Mouse (Mus musculus) brain, embryonic 14.5 days (tissue): Measurements from ENCODE around the gene Zp1. TPM values are rescaled to one million over a fixed set of nuclear protein-coding genes. Genes with fewer than 3 reads are reported as not detected.
A peak's percentile ranks its signal among the peaks of the same experiment; 100 is the strongest.

Source experiments
- DNase-seq: peaks from one replicate; pipeline ENCODE4 v3.0.0-alpha.2; 2011; ENCODE audit warnings: low read depth
- CTCF ChIP-seq: fragments of 200-500 bp; IDR thresholded peaks from 2 replicates; pipeline ENCODE4 v1.5.1; 2012; ENCODE audit warnings: inconsistent platforms, mild to moderate bottlenecking, moderate library complexity, borderline replicate concordance; ENCODE audit not compliant: insufficient read depth, insufficient read length; ENCODE audit errors: extremely low read depth
- POLR2A ChIP-seq: fragments of 200-500 bp; IDR thresholded peaks from 2 replicates; pipeline ENCODE4 v1.6.1; 2012; ENCODE audit warnings: mild to moderate bottlenecking, inconsistent platforms, borderline replicate concordance; ENCODE audit not compliant: poor library complexity, insufficient read depth, insufficient read length, severe bottlenecking; ENCODE audit errors: extremely low read depth
- polyA plus RNA-seq: library from polyadenylated mRNA; depleted of rRNA; stranded (reverse); fragments of >200 nt; gene quantifications from 2 replicates; pipeline ENCODE4 v1.2.3, GENCODE M21; 2012

Zp1 gene
- polyA plus RNA-seq, 1 experiment: 0.16 TPM

DNA sequence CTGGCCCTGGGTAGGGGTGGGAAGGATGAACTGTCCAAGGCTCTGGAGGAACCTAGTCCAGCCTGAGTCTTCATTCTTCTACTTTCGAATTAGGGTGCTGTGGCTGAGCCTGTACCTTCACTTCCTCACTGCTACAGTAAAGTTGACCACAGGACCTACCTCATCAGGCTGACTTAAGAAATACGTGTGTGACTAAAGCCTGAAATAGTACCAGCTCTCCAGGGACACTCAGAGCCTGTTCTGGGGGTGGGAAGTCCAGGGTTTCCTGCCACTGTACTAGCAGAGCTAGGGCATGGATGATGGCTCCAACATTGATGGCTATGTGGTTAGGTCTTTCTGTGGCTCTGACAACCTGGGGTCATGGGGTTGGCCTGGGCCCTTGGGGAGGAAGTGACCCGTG lies 23.5 kb upstream of the Zp1 start:
- TF ChIP-seq POLR2A (no peak), CTCF (no peak)
- no peak for DNase-seq

DNA sequence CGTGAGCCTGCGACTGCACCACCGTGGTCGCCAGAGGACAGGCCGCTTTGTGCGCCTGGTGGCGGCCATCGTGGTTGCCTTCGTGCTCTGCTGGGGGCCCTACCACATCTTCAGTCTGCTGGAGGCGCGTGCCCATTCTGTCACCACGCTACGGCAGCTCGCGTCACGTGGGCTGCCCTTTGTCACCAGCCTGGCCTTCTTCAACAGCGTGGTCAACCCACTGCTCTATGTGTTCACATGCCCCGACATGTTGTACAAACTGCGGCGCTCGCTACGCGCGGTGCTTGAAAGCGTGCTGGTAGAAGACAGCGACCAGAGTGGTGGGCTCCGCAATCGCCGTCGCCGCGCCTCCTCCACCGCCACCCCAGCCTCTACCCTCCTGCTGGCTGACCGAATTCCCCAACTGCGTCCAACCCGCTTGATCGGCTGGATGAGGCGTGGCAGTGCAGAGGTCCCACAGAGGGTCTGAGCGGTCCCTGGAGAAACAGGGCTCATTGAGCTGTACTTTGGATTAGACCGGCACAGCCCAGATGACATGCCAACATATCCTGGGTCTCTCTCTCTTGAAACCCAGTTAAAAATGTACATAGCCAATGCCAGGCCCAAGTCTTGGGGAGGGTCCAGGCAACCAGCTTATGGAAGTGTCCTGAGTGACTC lies 20.5 kb upstream of the Zp1 start:
- peak; percentile 79 for DNase-seq

DNA sequence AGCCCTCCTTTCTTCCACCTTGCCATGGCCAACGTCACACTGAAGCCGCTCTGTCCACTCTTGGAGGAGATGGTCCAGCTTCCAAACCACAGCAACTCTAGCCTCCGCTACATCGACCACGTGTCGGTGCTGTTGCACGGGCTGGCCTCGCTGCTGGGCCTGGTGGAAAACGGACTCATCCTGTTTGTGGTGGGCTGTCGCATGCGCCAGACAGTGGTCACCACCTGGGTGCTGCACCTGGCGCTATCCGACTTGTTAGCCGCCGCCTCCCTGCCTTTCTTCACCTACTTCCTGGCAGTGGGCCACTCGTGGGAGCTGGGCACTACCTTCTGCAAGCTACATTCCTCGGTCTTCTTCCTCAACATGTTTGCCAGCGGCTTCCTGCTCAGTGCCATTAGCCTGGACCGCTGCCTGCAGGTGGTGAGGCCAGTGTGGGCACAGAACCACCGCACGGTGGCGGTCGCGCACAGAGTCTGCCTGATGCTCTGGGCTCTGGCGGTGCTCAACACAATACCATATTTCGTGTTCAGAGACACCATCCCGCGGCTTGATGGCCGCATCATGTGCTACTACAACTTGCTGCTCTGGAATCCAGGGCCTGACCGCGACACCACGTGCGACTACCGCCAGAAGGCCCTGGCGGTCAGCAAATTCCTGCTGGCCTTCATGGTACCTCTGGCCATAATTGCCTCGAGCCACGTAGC lies 19.8 kb upstream of the Zp1 start:
- DNase-seq: peak; percentile 92
- TF ChIP-seq POLR2A (peak; percentile 40; the same call in 1 of the 2 replicates), CTCF (peak; percentile 91)

More for the DNA sequence above, 20.5 kb upstream of the Zp1 start:
- TF ChIP-seq POLR2A: no peak
- no peak for TF ChIP-seq CTCF

DNA sequence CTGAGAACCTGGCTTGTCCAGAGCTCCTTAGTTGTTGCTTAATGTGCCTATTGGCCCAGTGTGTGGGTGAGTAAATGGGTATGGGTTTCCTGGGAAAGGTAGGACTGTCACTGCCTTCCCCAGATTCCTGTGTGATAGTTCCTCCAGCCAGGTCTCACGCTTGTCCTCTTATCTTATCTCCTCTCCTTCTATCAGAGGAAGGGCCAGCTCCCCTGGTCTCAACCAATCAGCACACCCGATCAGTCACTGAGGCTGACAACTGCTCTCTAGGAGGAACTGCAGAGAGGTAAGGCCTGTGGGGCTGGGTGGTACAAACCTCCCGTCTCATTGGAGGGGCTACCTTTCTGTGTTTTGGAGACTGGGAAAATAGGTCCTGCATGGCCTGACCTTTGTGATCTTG lies 18.3 kb upstream of the Zp1 start:
- no peak for TF ChIP-seq POLR2A
- no peak for TF ChIP-seq CTCF
- no peak for DNase-seq

DNA sequence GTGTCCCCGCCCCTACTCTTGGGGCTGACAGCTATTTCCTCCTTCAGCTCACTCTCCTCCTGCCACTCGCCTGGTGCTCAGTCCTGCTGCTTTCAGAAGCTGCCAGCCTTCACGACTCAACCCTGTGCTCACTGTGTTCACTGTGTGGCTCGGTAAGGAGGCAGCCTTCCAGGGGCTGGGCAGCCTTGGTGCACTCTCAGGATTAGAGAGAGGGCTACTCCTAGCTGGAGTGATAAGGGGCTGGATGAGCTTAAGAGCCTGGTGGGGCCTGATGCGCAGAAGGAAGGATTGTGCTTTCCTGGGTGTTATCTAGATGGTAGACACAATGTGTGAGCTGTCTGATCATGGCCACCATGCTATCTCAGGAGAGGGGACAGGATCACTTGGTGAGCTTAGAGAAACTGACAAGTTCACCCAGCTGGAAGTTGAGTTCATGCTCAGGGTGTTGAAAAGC lies 16.7 kb upstream of the Zp1 start, which contains the start of gene Ptgdr2:
TSS of gene Ptgdr2 (plus strand) at position 51 of the 454 bp plus-strand sequence.
- no peak for DNase-seq
- TF ChIP-seq CTCF (no peak), POLR2A (no peak)

DNA sequence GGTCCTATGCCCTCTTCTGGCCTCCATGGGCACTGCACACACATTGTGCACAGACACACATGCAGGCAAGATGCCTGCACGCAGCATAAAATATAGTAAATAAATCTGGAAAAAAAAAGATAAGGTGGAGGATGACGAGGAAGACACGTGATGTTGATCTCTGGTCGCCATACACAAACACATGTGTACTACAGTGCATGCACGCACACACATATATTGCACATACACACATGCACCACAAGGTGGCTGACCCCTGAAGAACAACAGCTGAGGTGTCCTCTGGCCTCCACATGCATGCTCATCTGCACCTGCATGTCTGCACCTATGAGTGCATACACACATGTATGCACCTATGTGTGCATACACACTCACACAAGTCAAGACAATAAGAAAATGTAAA lies 15.6 kb upstream of the Zp1 start:
- TF ChIP-seq CTCF: peak; percentile 0; the same call in 1 of the 2 replicates
- TF ChIP-seq POLR2A: no peak
- DNase-seq: no peak

DNA sequence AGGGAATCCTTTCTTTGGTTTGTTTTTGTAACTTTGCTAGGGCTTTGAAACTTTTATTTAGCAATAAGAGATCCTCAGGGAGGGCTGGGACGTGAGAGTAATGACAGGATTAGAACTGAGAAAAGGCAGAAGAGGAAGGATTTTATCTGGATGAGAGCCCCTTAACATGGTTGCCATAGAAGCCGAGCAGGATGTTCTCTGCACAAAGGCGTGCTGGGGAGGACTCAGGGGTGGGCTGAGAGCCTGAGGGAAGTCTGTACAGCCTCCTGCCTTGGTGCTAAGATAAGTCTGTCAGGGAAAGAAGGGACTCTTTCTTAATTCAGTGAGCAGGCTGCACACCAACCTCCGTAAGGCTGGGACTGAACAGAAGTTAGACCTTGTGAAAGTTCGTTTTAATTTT lies 14.6 kb upstream of the Zp1 start:
- TF ChIP-seq CTCF (no peak), POLR2A (no peak)
- no peak for DNase-seq

DNA sequence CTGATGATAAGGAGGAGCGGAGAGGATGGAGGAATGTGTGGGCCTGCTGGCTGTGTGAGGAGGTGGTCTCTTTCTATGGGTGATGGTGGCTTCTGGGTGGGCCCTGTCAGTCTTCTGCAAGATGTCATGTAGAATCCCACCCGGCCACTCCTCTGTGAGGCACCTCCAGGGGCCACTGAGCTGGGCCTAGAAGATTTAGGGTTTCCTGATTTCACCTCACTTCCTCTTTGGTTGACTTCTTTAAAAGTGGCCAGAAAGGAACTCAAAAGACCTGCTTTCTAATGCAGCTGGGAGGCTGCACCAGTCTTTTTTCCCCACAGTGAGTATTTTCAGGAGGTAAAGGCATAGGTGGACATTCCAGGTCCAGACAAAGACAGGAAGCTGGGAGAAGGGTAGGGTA lies 10.2 kb upstream of the Zp1 start:
- TF ChIP-seq POLR2A (no peak), CTCF (no peak)
- DNase-seq: no peak

DNA sequence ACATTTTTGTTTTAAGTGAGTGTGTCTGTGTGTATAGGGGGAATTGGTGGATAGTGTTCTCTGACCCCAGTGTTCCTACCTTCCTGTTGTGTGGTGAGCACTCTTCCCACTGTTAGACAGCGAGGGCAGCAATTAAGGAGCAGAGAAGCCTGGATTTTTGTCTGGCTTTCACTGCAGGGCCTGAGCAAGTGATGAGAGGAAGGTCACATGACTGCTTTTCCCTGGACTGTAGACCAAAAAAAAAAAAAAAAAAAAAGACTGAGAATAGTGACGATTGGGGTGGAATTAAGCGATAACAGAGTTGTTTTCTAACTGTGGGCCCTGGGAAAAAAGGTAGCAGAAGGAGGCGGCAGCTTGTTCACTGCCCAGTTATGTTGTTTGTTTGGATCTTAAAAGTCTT lies 6.2 kb upstream of the Zp1 start:
- DNase-seq: no peak
- TF ChIP-seq CTCF (no peak), POLR2A (no peak)

DNA sequence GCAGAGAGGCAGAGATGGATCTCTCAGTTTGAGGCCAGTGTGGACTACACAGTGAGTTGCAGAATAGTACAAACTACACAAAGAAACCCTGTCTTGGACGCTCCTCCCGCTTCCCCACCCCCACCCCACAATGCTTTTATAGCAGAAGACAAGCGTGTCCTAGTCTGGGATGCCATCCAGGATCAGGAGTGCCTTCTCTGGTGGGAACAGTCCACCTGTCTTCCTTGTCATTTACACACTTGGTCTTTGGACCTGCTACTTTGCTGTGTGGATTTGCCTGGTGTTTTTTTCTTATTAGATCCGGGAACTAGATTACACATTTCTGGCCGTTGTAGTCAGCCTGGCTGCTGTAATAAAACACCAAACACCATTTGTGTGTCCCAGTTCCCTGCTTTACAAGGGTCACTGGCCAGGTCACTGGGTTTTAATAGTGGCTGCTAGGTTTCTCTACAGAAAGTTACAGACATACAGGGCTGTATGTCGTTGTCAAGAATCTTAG lies 5.7 kb upstream of the Zp1 start:
- peak; percentile 49 for DNase-seq
- no peak for TF ChIP-seq POLR2A
- no peak for TF ChIP-seq CTCF

DNA sequence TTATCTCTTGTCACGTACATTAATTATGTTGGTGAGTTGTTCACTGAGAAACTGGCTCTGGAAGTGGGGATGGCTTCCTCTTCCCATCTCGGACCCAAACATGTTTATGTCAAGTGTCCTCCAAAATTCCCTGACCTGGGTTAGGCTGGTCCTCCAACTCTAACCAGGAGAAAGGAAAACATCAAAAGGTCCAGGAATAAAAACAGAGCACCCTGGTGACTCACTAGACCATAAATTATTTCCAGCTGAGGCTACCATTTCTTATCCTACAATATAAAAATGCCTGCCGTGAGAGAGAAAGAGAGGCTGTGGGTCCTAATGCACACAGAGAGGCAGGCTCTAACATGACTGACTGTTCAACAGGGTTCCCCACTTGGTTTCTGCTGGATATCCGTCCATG lies 3.8 kb upstream of the Zp1 start:
- DNase-seq: no peak
- no peak for TF ChIP-seq CTCF
- no peak for TF ChIP-seq POLR2A
